11 mouse cellular contexts compared by ENCODE assay signal in the genomic region with DNA sequence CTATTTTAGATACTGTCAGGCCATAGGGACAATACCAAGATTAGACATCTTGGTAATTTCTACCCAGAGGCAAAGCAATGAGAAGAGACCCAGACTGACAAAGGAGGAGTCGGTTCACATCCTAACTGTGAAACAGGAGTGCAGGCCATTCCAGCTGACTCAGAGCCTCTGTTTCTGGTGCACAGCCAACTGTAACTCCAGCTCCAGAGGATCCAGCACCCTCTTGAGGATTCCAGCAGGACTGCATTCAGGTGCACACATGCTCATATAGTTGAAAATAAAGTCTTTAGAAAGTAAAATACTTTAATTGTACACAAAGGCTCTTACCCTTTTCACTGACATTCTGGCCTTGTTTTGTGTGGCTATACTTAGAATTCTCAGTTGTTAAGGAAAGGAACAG. TPM values are rescaled to one million over a fixed set of nuclear protein-coding genes. Genes with fewer than 3 reads are reported as not detected.
DNase-seq lines count a peak whose midpoint lies in the region; ATAC-seq and TF ChIP-seq lines count a peak whose summit lies in the region.
"Had no signal": no experiment of that assay in that cellular context is flagged by ENCODE, and none has a peak within 500 bp of the region (broad histone marks: within the 10 kb centered on the region; RNA-seq: fewer than 3 reads in every experiment).

No protein-coding gene starts in this region.

- H3K4me2 ChIP-seq in liver, postnatal 0 days (ENCODE audit: low read depth, low read length) = no peak overlapping the region
- H3K4me2 ChIP-seq in liver, embryonic 11.5 days = no peak overlapping the region
- H3K4me2 ChIP-seq: neural tube, embryonic 12.5 days had no signal

- ATAC-seq in liver, postnatal 0 days = no peak
- no peak for ATAC-seq in liver, embryonic 11.5 days (replicated peaks; ENCODE audit: low FRiP score)

- no peaks in the 10 kb centered on the region for H3K9me3 ChIP-seq in liver, postnatal 0 days (ENCODE audit: low read length)
- H3K9me3 ChIP-seq in liver, embryonic 11.5 days (ENCODE audit: control insufficient read depth, low read length) = no peaks in the 10 kb centered on the region
- H3K9me3 ChIP-seq: neural tube, embryonic 12.5 days had no signal

- no peaks in the 10 kb centered on the region for H3K4me1 ChIP-seq in liver, postnatal 0 days (ENCODE audit: insufficient read depth)
- no peaks in the 10 kb centered on the region for H3K4me1 ChIP-seq in liver, embryonic 11.5 days (replicated peaks; ENCODE audit: control insufficient read depth, insufficient read depth, low read length)
- H3K4me1 ChIP-seq: neural tube, embryonic 12.5 days had no signal

- H3K27me3 ChIP-seq in liver, postnatal 0 days (ENCODE audit: insufficient read depth, low read length) = no peaks in the 10 kb centered on the region
- no peaks in the 10 kb centered on the region for H3K27me3 ChIP-seq in liver, embryonic 11.5 days (replicated peaks; ENCODE audit: control insufficient read depth, insufficient read depth, low read length)
- H3K27me3 ChIP-seq: neural tube, embryonic 12.5 days had no signal

- intact Hi-C loops in gastrocnemius, postnatal 14 days (cut with DNase I; ENCODE audit: low total_unique reads) = no loop called here

- 76% methylated on average over 1 of the region's 1 CpGs for WGBS in liver, postnatal 0 days (ENCODE audit: insufficient replicate concordance)
- WGBS in liver, embryonic 11.5 days = 96% methylated on average over 1 of the region's 1 CpGs

- H3K27ac ChIP-seq in liver, postnatal 0 days (ENCODE audit: low read depth) = no peak overlapping the region
- no peak overlapping the region for H3K27ac ChIP-seq in liver, embryonic 11.5 days (ENCODE audit: low read depth, low read length)
- H3K27ac ChIP-seq: neural tube, embryonic 12.5 days had no signal

- no peak overlapping the region for H3K9ac ChIP-seq in liver, postnatal 0 days (replicated peaks)
- H3K9ac ChIP-seq in liver, embryonic 11.5 days (ENCODE audit: low read depth, low read length) = no peak overlapping the region
- H3K9ac ChIP-seq: neural tube, embryonic 12.5 days had no signal

- no peak overlapping the region for H3K4me3 ChIP-seq in liver, postnatal 0 days (ENCODE audit: low read depth, low read length)
- no peak overlapping the region for H3K4me3 ChIP-seq in liver, embryonic 11.5 days (ENCODE audit: low read depth, low read length)
- H3K4me3 ChIP-seq: neural tube, embryonic 12.5 days had no signal

- peak; percentile 62 to 77 for DNase-seq in cerebellum, postnatal 14 days
- DNase-seq in cerebellum, adult 9-11 months = no peak
- DNase-seq in liver, postnatal 0 days = peak; percentile 19
- DNase-seq in liver, embryonic 11.5 days (ENCODE audit: low spot score) = no peak
- peak; percentile 35 for DNase-seq in gastrocnemius, postnatal 14 days
- DNase-seq in retina, embryonic 14.5 days (ENCODE audit: low spot score) = peak; percentile 4
- DNase-seq in right cerebral cortex, postnatal 4 days = no peak
- no peak for DNase-seq in c-Kit-positive CD71-positive TER-119-positive erythroid progenitor cells, embryonic 14.5 days (ENCODE audit: low spot score)
- DNase-seq: cerebellum, adult 11 months had no signal

- TF ChIP-seq EP300 in liver, postnatal 0 days (IDR thresholded peaks at IDR 0.05; ENCODE audit: low read depth) = no peak

- TF ChIP-seq CTCF in liver, postnatal 0 days (IDR thresholded peaks at IDR 0.05; ENCODE audit: low read depth) = peak; percentile 55

- H3K36me3 ChIP-seq in liver, postnatal 0 days (replicated peaks; ENCODE audit: insufficient read depth, low read length) = no peaks in the 10 kb centered on the region
- no peaks in the 10 kb centered on the region for H3K36me3 ChIP-seq in liver, embryonic 11.5 days (ENCODE audit: control insufficient read depth, insufficient read depth, low read length)
- H3K36me3 ChIP-seq: neural tube, embryonic 12.5 days had no signal

RNA-seq across cellular contexts. Expression of gene Ppp1r14c, which starts 40.4 kb away (rescaled TPM):
- polyA plus RNA-seq in liver, postnatal 0 days (2015; fragmentation: Nextera tagmentation; extraction: Ambion mirVana) = 0.08 and 0.36 TPM in 2 replicates
- polyA plus RNA-seq in liver, embryonic 11.5 days (2014; fragmentation: Nextera tagmentation; extraction: Ambion mirVana) = 1.9 and 3.1 TPM in 2 replicates
- total RNA-seq in gastrocnemius, postnatal 14 days (2021) = 10 to 100 TPM; 85.3 to 93.1 TPM

RNA-seq across cellular contexts. Expression of gene H60c, which starts 57.9 kb away (rescaled TPM):
- not detected in 2 replicates for polyA plus RNA-seq in liver, postnatal 0 days (2015; fragmentation: Nextera tagmentation; extraction: Ambion mirVana)
- not detected in 2 replicates for polyA plus RNA-seq in liver, embryonic 11.5 days (2014; fragmentation: Nextera tagmentation; extraction: Ambion mirVana)
- not detected for total RNA-seq in gastrocnemius, postnatal 14 days (2021)
- total RNA-seq: gastrocnemius, postnatal 4 days had no signal
- polyA plus RNA-seq: neural tube, embryonic 12.5 days had no signal

Comparison
In these comparisons a context has a peak if more than half of its experiments do, and no peak if none do; other contexts are left out.
1. DNase-seq: peak in cerebellum, postnatal 14 days (2 of 2), liver, postnatal 0 days (single experiment), gastrocnemius, postnatal 14 days (single experiment) and retina, embryonic 14.5 days (single experiment); none in cerebellum, adult 9-11 months (single experiment), liver, embryonic 11.5 days (single experiment), right cerebral cortex, postnatal 4 days (single experiment) and c-Kit-positive CD71-positive TER-119-positive erythroid progenitor cells, embryonic 14.5 days (single experiment).